Mouse (Mus musculus): ENCODE results near the gene Atf7ip. TPM values are rescaled to one million over a fixed set of nuclear protein-coding genes. Genes with fewer than 3 reads are reported as not detected.
A peak's percentile ranks its signal among the peaks of the same experiment; 100 is the strongest.

The Atf7ip gene
- polyA plus RNA-seq, 1 experiment from 2014 or later = 43.5 TPM

- ATAC-seq (ENCODE audit: low FRiP score) = no peak
- H3K27ac ChIP-seq = no peak overlapping the region
These were observed 138.2 kb downstream of the Atf7ip start for GRCm38 (mm10) chr6:136644171-136644570.

GRCm38 (mm10) chr6:136645754-136646153 is 139.8 kb downstream of the Atf7ip start:
- Histone ChIP-seq H3K4me1 (replicated peaks) (peaks cover 8% of the 10 kb centered on the region; the same call in 1 of the 2 replicates), H3K36me3 (no peaks in the 10 kb centered on the region), H3K9ac (no peak overlapping the region), H3K4me3 (no peak overlapping the region), H3K27me3 (no peaks in the 10 kb centered on the region), H3K4me2 (0 out of 2 replicates have a peak overlapping the region, but pooled peaks have one; percentile 11), H3K27ac (no peak overlapping the region), H3K9me3 (no peaks in the 10 kb centered on the region)
- 0 out of 2 replicates have a peak, but pooled peaks have one; percentile 57 for ATAC-seq (ENCODE audit: low FRiP score)
- WGBS = 55% methylated on average over 9 of the region's 9 CpGs

More at GRCm38 (mm10) chr6:136644171-136644570, 138.2 kb downstream of the Atf7ip start:
- Histone ChIP-seq H3K4me1 (replicated peaks) (peaks cover 8% of the 10 kb centered on the region; the same call in 1 of the 2 replicates), H3K4me2 (no peak overlapping the region), H3K9me3 (no peaks in the 10 kb centered on the region), H3K9ac (no peak overlapping the region), H3K27me3 (no peaks in the 10 kb centered on the region), H3K4me3 (no peak overlapping the region), H3K36me3 (no peaks in the 10 kb centered on the region)
- WGBS = 99% methylated on average over 2 of the region's 2 CpGs

DNA sequence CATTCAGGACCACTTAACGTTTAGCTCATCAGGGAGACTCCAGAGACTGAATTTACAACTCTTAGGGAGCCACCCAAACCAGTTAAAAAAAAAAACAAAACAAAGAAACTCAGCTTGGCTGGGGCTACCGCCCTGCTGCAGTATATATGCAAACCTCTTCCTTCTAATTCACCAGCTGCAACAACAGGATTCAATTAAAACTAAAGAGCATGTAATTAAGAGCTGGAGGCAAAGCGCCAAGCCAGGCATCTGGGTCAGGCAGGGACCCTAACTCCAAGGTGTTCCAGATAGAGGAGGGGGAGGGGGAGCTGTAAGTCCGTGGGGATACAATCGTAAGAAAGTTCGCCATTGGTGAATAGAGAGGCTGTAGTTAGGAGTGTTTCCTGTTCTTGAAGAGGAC is 140.2 kb downstream of the Atf7ip start:
- Histone ChIP-seq H3K36me3 (no peaks in the 10 kb centered on the region), H3K4me1 (replicated peaks) (peaks cover 8% of the 10 kb centered on the region; the same call in 1 of the 2 replicates), H3K27me3 (no peaks in the 10 kb centered on the region), H3K9me3 (no peaks in the 10 kb centered on the region), H3K4me2 (0 out of 2 replicates have a peak overlapping the region, but pooled peaks have one; percentile 11), H3K4me3 (no peak overlapping the region), H3K9ac (no peak overlapping the region), H3K27ac (no peak overlapping the region)
- peak; percentile 63 for ATAC-seq (ENCODE audit: low FRiP score)
- 19% methylated on average over 6 of the region's 6 CpGs for WGBS

GRCm38 (mm10) chr6:136647455-136647861 is 141.5 kb downstream of the Atf7ip start:
- H3K4me3 ChIP-seq = no peak overlapping the region
- H3K27ac ChIP-seq = no peak overlapping the region
- ATAC-seq (ENCODE audit: low FRiP score) = no peak
- no peak overlapping the region for H3K9ac ChIP-seq
- no peaks in the 10 kb centered on the region for H3K36me3 ChIP-seq
- no peak overlapping the region for H3K4me2 ChIP-seq
- H3K27me3 ChIP-seq = no peaks in the 10 kb centered on the region
- H3K4me1 ChIP-seq (replicated peaks) = peaks cover 8% of the 10 kb centered on the region; the same call in 1 of the 2 replicates
- H3K9me3 ChIP-seq = no peaks in the 10 kb centered on the region
- 82% methylated on average over 10 of the region's 10 CpGs for WGBS

- ATAC-seq (ENCODE audit: low FRiP score) = no peak
- H3K27me3 ChIP-seq = no peaks in the 10 kb centered on the region
- no peak overlapping the region for H3K4me2 ChIP-seq
- peaks cover 7% of the 10 kb centered on the region; the same call in 1 of the 2 replicates for H3K4me1 ChIP-seq (replicated peaks)
- H3K27ac ChIP-seq = no peak overlapping the region
- no peak overlapping the region for H3K9ac ChIP-seq
- 86% methylated on average over 8 of the region's 8 CpGs for WGBS
- H3K4me3 ChIP-seq = no peak overlapping the region
- no peaks in the 10 kb centered on the region for H3K9me3 ChIP-seq
- no peaks in the 10 kb centered on the region for H3K36me3 ChIP-seq
These were observed 144.7 kb downstream of the Atf7ip start for GRCm38 (mm10) chr6:136650664-136651063.

- H3K27ac ChIP-seq = no peak overlapping the region
- H3K36me3 ChIP-seq = no peaks in the 10 kb centered on the region
- H3K9me3 ChIP-seq = no peaks in the 10 kb centered on the region
- no peaks in the 10 kb centered on the region for H3K4me1 ChIP-seq (replicated peaks)
- ATAC-seq (ENCODE audit: low FRiP score) = no peak
- H3K4me3 ChIP-seq = no peak overlapping the region
- WGBS = 71% methylated on average over 5 of the region's 5 CpGs
- H3K27me3 ChIP-seq = no peaks in the 10 kb centered on the region
- H3K9ac ChIP-seq = no peak overlapping the region
- no peak overlapping the region for H3K4me2 ChIP-seq
These were observed 147.4 kb downstream of the Atf7ip start for GRCm38 (mm10) chr6:136653331-136653730.

DNA sequence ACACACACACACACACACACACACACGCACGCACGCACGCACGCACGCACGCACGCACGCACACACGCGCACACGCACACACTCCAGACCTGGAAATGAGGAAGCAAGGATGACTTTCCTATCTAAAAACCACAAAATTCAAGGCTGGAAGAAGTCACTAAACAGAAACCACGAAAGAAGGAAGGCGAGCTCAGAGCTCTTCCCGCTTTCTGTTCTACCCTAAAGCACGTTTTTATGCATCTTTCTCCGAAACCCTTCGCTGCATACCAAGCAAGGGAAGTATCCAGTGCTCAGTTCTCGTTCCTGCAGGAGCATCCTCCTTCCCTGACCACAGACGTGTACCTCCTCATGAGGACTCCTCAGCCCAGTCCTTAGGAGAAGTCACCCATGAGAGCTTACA is 148.5 kb downstream of the Atf7ip start:
- H3K4me3 ChIP-seq = no peak overlapping the region
- H3K27me3 ChIP-seq = no peaks in the 10 kb centered on the region
- no peaks in the 10 kb centered on the region for H3K9me3 ChIP-seq
- ATAC-seq (ENCODE audit: low FRiP score) = no peak
- H3K36me3 ChIP-seq = no peaks in the 10 kb centered on the region
- no peak overlapping the region for H3K9ac ChIP-seq
- H3K27ac ChIP-seq = no peak overlapping the region
- WGBS = 91% methylated on average over 19 of the region's 20 CpGs
- H3K4me1 ChIP-seq (replicated peaks) = no peaks in the 10 kb centered on the region
- H3K4me2 ChIP-seq = no peak overlapping the region

DNA sequence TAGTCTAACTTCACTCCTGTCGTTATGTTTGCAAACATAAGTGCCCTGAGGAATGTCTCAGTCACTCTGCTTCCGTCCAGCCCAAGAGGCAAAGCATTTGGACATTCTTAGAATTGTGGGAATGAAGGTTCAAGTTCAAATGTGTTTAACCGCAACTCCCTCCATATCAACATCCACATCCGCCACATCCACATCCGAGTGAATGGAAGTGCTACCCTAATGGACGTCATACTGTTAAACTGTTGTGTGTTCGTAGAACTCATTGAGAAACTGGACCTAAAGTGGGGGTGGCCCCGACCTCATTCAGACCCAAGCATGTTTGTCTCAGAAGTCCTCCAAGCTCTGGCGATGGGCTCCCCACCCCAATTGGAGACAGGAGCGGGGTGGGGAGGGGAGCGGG is 149.8 kb downstream of the Atf7ip start:
- ATAC-seq (ENCODE audit: low FRiP score) = no peak
- no peak overlapping the region for H3K4me3 ChIP-seq
- peaks cover 6% of the 10 kb centered on the region for H3K27me3 ChIP-seq
- no peak overlapping the region for H3K4me2 ChIP-seq
- no peaks in the 10 kb centered on the region for H3K9me3 ChIP-seq
- H3K36me3 ChIP-seq = no peaks in the 10 kb centered on the region
- H3K27ac ChIP-seq = no peak overlapping the region
- no peaks in the 10 kb centered on the region for H3K4me1 ChIP-seq (replicated peaks)
- H3K9ac ChIP-seq = no peak overlapping the region
- 77% methylated on average over 11 of the region's 11 CpGs for WGBS

- Histone ChIP-seq H3K27ac (no peak overlapping the region), H3K36me3 (no peaks in the 10 kb centered on the region), H3K27me3 (peaks cover 28% of the 10 kb centered on the region), H3K9me3 (no peaks in the 10 kb centered on the region), H3K4me2 (no peak overlapping the region), H3K4me1 (replicated peaks) (peaks cover 9% of the 10 kb centered on the region), H3K4me3 (no peak overlapping the region), H3K9ac (no peak overlapping the region)
- no peak for ATAC-seq (ENCODE audit: low FRiP score)
- 92% methylated on average over 4 of the region's 4 CpGs for WGBS
These were observed 152.3 kb downstream of the Atf7ip start for GRCm38 (mm10) chr6:136658303-136658702.

GRCm38 (mm10) chr6:136659226-136659625 is 153.3 kb downstream of the Atf7ip start:
- ATAC-seq (ENCODE audit: low FRiP score) = no peak
- no peaks in the 10 kb centered on the region for H3K36me3 ChIP-seq
- no peak overlapping the region for H3K27ac ChIP-seq
- no peak overlapping the region for H3K9ac ChIP-seq
- peaks cover 34% of the 10 kb centered on the region for H3K27me3 ChIP-seq
- no peak overlapping the region for H3K4me3 ChIP-seq
- peaks cover 9% of the 10 kb centered on the region for H3K4me1 ChIP-seq (replicated peaks)
- 89% methylated on average over 9 of the region's 9 CpGs for WGBS
- no peak overlapping the region for H3K4me2 ChIP-seq
- no peaks in the 10 kb centered on the region for H3K9me3 ChIP-seq

Other genes with a start within 250 kb of the Atf7ip start
- gene Gm8994, start 178.6 kb upstream of the Atf7ip start, polyA plus RNA-seq (2015; fragmentation: Nextera tagmentation; extraction: Ambion mirVana) = not detected in 2 replicates
- gene E330021D16Rik, start 90.6 kb upstream of the Atf7ip start, polyA plus RNA-seq (2015; fragmentation: Nextera tagmentation; extraction: Ambion mirVana) = not detected in 2 replicates
- gene Plbd1, start 155.8 kb downstream of the Atf7ip start, polyA plus RNA-seq (2015; fragmentation: Nextera tagmentation; extraction: Ambion mirVana) = 1.4 and 1.8 TPM in 2 replicates